In the genomic region with DNA sequence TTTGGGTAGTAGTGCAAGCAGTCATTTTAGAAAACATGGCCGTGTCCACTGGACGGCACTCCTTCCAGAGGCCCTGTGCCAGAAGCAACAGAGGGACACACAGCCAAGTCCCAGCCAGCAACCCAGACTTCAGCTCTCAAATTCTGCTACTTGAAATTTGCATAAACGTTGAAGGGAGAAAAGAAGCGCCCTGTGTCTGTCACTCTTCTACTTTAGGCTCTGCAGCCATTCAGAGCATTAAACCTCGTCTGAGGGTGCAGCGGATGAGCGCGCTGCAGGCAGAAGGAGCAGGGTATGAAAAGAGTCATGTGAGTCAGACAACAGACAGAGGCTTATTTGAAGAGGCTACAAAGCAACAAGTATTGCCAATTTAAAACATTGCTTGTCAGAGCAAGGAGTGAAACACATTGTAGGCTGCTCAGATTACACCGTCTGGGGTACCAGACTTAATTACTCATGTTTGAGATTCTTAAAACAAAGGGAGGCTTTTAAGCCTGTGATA, we compare ENCODE assay signal across 8 mouse cellular contexts. TPM values are rescaled to one million over a fixed set of nuclear protein-coding genes. Genes with fewer than 3 reads are reported as not detected.
A peak's percentile ranks its signal among the peaks of the same experiment; 100 is the strongest.
DNase-seq lines count a peak whose midpoint lies in the region; ATAC-seq lines count a peak whose summit lies in the region.

No protein-coding gene starts in this region.

- H3K27me3 ChIP-seq in hindbrain, embryonic 13.5 days: no peaks in the 10 kb centered on the region

- ATAC-seq in hindbrain, embryonic 13.5 days (ENCODE audit: low FRiP score): peak; percentile 70
- no peak for ATAC-seq in monocyte, adult 5-6 weeks (replicated peaks; ENCODE audit: insufficient number of reproducible peaks, low FRiP score, low TSS enrichment, poor library complexity, severe bottlenecking)

- H3K27ac ChIP-seq in hindbrain, embryonic 13.5 days: peak overlapping the region; percentile 84

- no peaks in the 10 kb centered on the region for H3K36me3 ChIP-seq in hindbrain, embryonic 13.5 days

- no peaks in the 10 kb centered on the region for H3K9me3 ChIP-seq in hindbrain, embryonic 13.5 days

- 4% methylated on average over 9 of the region's 9 CpGs for WGBS in hindbrain, embryonic 13.5 days

- H3K4me3 ChIP-seq in hindbrain, embryonic 13.5 days: no peak overlapping the region

- intact Hi-C loops in left cerebral cortex, postnatal 4 days (cut with DNase I): no loop called here

- peak overlapping the region; percentile 21; the same call in 1 of the 2 replicates for H3K4me2 ChIP-seq in hindbrain, embryonic 13.5 days

- peak; percentile 48 for DNase-seq in layer of hippocampus, adult 11-12 months (ENCODE audit: low spot score)
- DNase-seq in layer of hippocampus, adult 9-10 months (ENCODE audit: low spot score): no peak
- peak; percentile 60 to 61 for DNase-seq in adrenal gland, postnatal 36 days
- DNase-seq in frontal cortex, postnatal 36 days (ENCODE audit: low spot score in 2 of 2): peak; percentile 32 to 49
- DNase-seq in left cerebral cortex, postnatal 4 days: peak; percentile 67
- peak; percentile 72 to 79 for DNase-seq in right cerebral cortex, postnatal 10 days (ENCODE audit: low spot score in 2 of 2)

- H3K4me1 ChIP-seq in hindbrain, embryonic 13.5 days (replicated peaks): peaks cover 57% of the 10 kb centered on the region

- H3K9ac ChIP-seq in hindbrain, embryonic 13.5 days: peak overlapping the region; percentile 53

RNA-seq across cellular contexts. Expression of a gene that starts 29.7 kb away (rescaled TPM):
- 10 to 100 TPM; 66.1 to 76.2 TPM for total RNA-seq in adrenal gland, postnatal 36 days (2021)
- 11.1 and 12.0 TPM in 2 replicates for polyA plus RNA-seq in hindbrain, embryonic 13.5 days (2015; fragmentation: Nextera tagmentation; extraction: Ambion mirVana)
- 10 to 100 TPM; 22.4 to 24.4 TPM for total RNA-seq in left cerebral cortex, postnatal 4 days (2021)
- 127 to 158 TPM (median 135 TPM) in 3 replicates for total RNA-seq in monocyte, adult 5-6 weeks (2017)
